Mouse (Mus musculus) adrenal gland, postnatal 10 days (tissue): ENCODE data around the gene Dcps. TPM values are rescaled to one million over a fixed set of nuclear protein-coding genes. Genes with fewer than 3 reads are reported as not detected.
"Not testable (repeated sequence)": the region's sequence is repeated elsewhere in the genome, so short reads cannot be mapped to it uniquely, and the experiment has no call there.

Experiments used
- DNase-seq: peaks from one replicate; pipeline ENCODE4 v3.0.0; 2021; ENCODE audit warnings: mixed read lengths
- total RNA-seq, 2 experiments: library from RNA; stranded (reverse); gene quantifications; 2 replicates each; pipeline ENCODE4 v1.2.3; 2021

The Dcps gene
- total RNA-seq, 2 experiments from 2014 or later: 25.3 to 29.3 TPM

GRCm38 (mm10) chr9:35182832-35183231 is 7.0 kb upstream of the Dcps start:
- no peak for DNase-seq

- no peak for DNase-seq
Measured at GRCm38 (mm10) chr9:35176124-35176659, 331 bp upstream of the Dcps start.

GRCm38 (mm10) chr9:35173331-35173730 is 2.5 kb downstream of the Dcps start:
- DNase-seq: no peak

GRCm38 (mm10) chr9:35170071-35170470 is 5.8 kb downstream of the Dcps start:
- no peak for DNase-seq

- DNase-seq: no peak
Measured at GRCm38 (mm10) chr9:35166798-35167635, 8.8 kb downstream of the Dcps start.

GRCm38 (mm10) chr9:35166144-35166797 is 9.6 kb downstream of the Dcps start:
- peak; percentile 31 for DNase-seq

GRCm38 (mm10) chr9:35164142-35164874 is 11.6 kb downstream of the Dcps start:
- no peak for DNase-seq

GRCm38 (mm10) chr9:35163011-35163690 is 12.7 kb downstream of the Dcps start:
- peak; percentile 68 for DNase-seq

GRCm38 (mm10) chr9:35161721-35162120 is 14.1 kb downstream of the Dcps start:
- no peak for DNase-seq

GRCm38 (mm10) chr9:35160662-35161061 is 15.2 kb downstream of the Dcps start:
- DNase-seq: no peak

- no peak for DNase-seq
Measured at GRCm38 (mm10) chr9:35158477-35158876, 17.4 kb downstream of the Dcps start.

- DNase-seq: no peak
Measured at GRCm38 (mm10) chr9:35156862-35157261, 19.0 kb downstream of the Dcps start.

GRCm38 (mm10) chr9:35156002-35156710 is 19.7 kb downstream of the Dcps start:
- no peak for DNase-seq

GRCm38 (mm10) chr9:35152923-35153322 is 22.9 kb downstream of the Dcps start:
- no peak for DNase-seq

GRCm38 (mm10) chr9:35148822-35149221 is 27.0 kb downstream of the Dcps start:
- not testable (repeated sequence) for DNase-seq

- DNase-seq: not testable (repeated sequence)
Measured at GRCm38 (mm10) chr9:35147261-35147660, 28.6 kb downstream of the Dcps start.

- no peak for DNase-seq
Measured at GRCm38 (mm10) chr9:35145829-35146228, 30.0 kb downstream of the Dcps start.

- DNase-seq: no peak
Measured at GRCm38 (mm10) chr9:35145118-35145517, 30.7 kb downstream of the Dcps start.

- no peak for DNase-seq
Measured at GRCm38 (mm10) chr9:35142221-35142620, 33.6 kb downstream of the Dcps start.

- DNase-seq: no peak
Measured at GRCm38 (mm10) chr9:35139231-35139744, 36.6 kb downstream of the Dcps start.

GRCm38 (mm10) chr9:35138029-35138428 is 37.8 kb downstream of the Dcps start:
- DNase-seq: peak; percentile 49
